Mouse (Mus musculus) gastrocnemius, postnatal 10 days (tissue): Measurements from ENCODE around the gene Gtf2e1. TPM values are rescaled to one million over a fixed set of nuclear protein-coding genes. Genes with fewer than 3 reads are reported as not detected.

ENCODE experiments used
- DNase-seq: peaks from one replicate; pipeline ENCODE4 v3.0.0; 2021; ENCODE audit warnings: mixed read lengths
- long read RNA-seq, 2 experiments: library from polyadenylated mRNA; stranded (forward); transcript quantifications; one replicate each; pipeline ENCODE4 v2.0.0; 2021
- total RNA-seq, 2 experiments: library from RNA; stranded (reverse); gene quantifications; 2 replicates each; pipeline ENCODE4 v1.2.3; 2021

The Gtf2e1 gene
- total RNA-seq = 1 to 10 TPM; 8.1 to 9.4 TPM
- long read RNA-seq, experiment 1, transcript Gtf2e1-201 (5 exons, 3,084 nt) = major isoform, 11 of 14 reads
- long read RNA-seq, experiment 1, partial matches to known transcripts = 1 of 14 reads
- long read RNA-seq, experiment 1, other reads (novel, unspliced or antisense) = 2 of 14 reads
- long read RNA-seq, experiment 2, transcript Gtf2e1-201 (5 exons, 3,084 nt) = major isoform, 8 of 15 reads
- long read RNA-seq, experiment 2, partial matches to known transcripts = 4 of 15 reads
- long read RNA-seq, experiment 2, other reads (novel, unspliced or antisense) = 3 of 15 reads

- DNase-seq = peak; percentile 92
These were observed at the start of gene Gtf2e1, which contains the start of gene Rabl3 for GRCm38 (mm10) chr16:37539611-37540580. Gene Gtf2e1 (minus strand): TSS chr16:37539789. Gene Rabl3 (plus strand): TSS chr16:37539885.

- DNase-seq = no peak
These were observed 45.6 kb upstream of the Gtf2e1 start for GRCm38 (mm10) chr16:37585129-37585563.

- DNase-seq = peak; percentile 50
These were observed 44.8 kb upstream of the Gtf2e1 start for GRCm38 (mm10) chr16:37584218-37585035.

GRCm38 (mm10) chr16:37583801-37584200 lies 44.2 kb upstream of the Gtf2e1 start:
- no peak for DNase-seq

- DNase-seq = no peak
These were observed 43.7 kb upstream of the Gtf2e1 start for GRCm38 (mm10) chr16:37583306-37583705.

GRCm38 (mm10) chr16:37581901-37582300 lies 42.3 kb upstream of the Gtf2e1 start:
- no peak for DNase-seq

GRCm38 (mm10) chr16:37580651-37581050 lies 41.1 kb upstream of the Gtf2e1 start:
- no peak for DNase-seq

- DNase-seq = no peak
These were observed 40.4 kb upstream of the Gtf2e1 start, which contains the start of gene Hgd for GRCm38 (mm10) chr16:37579994-37580393. Gene Hgd (plus strand): TSS chr16:37580153.

GRCm38 (mm10) chr16:37579591-37579990 lies 40.0 kb upstream of the Gtf2e1 start:
- no peak for DNase-seq

- DNase-seq = no peak
These were observed 35.7 kb upstream of the Gtf2e1 start for GRCm38 (mm10) chr16:37575325-37575724.

GRCm38 (mm10) chr16:37573061-37573460 lies 33.5 kb upstream of the Gtf2e1 start:
- no peak for DNase-seq

- no peak for DNase-seq
These were observed 32.6 kb upstream of the Gtf2e1 start for GRCm38 (mm10) chr16:37572117-37572754.

- no peak for DNase-seq
These were observed 32.0 kb upstream of the Gtf2e1 start for GRCm38 (mm10) chr16:37571554-37571953.

- no peak for DNase-seq
These were observed 27.8 kb upstream of the Gtf2e1 start for GRCm38 (mm10) chr16:37567113-37568050.

GRCm38 (mm10) chr16:37566107-37566506 lies 26.5 kb upstream of the Gtf2e1 start:
- no peak for DNase-seq

- DNase-seq = no peak
These were observed 25.5 kb upstream of the Gtf2e1 start for GRCm38 (mm10) chr16:37565117-37565516.

GRCm38 (mm10) chr16:37562961-37563360 lies 23.4 kb upstream of the Gtf2e1 start:
- no peak for DNase-seq

GRCm38 (mm10) chr16:37562414-37562813 lies 22.8 kb upstream of the Gtf2e1 start:
- no peak for DNase-seq

- no peak for DNase-seq
These were observed 13.2 kb upstream of the Gtf2e1 start for GRCm38 (mm10) chr16:37552824-37553223.

GRCm38 (mm10) chr16:37550981-37551380 lies 11.4 kb upstream of the Gtf2e1 start:
- DNase-seq = no peak
